Mouse (Mus musculus) intestine, embryonic 14.5 days (tissue): ENCODE results near the gene Dlx6. TPM values are rescaled to one million over a fixed set of nuclear protein-coding genes. Genes with fewer than 3 reads are reported as not detected.
A peak's percentile ranks its signal among the peaks of the same experiment; 100 is the strongest.

Experiments
- ATAC-seq: fragments of 200-750 bp; cut with Nextera tagmentation; replicated peaks from 2 replicates; pipeline ENCODE4 v1.8.0; 2017; ENCODE audit warnings: low read depth, moderate number of reproducible peaks, moderate TSS enrichment, moderate library complexity; ENCODE audit not compliant: low FRiP score, low TSS enrichment
- DNase-seq: peaks from one replicate; pipeline ENCODE4 v3.0.0-alpha.2; 2018; ENCODE audit warnings: low spot score
- H3K27ac ChIP-seq: fragments of 300-500 bp; sonication (generic); 2 replicates; pipeline ENCODE4 v1.5.1; 2014; ENCODE audit warnings: low read depth, mild to moderate bottlenecking, control low read depth
- H3K27me3 ChIP-seq: fragments of 300-500 bp; sonication (generic); replicated peaks from 2 replicates; pipeline ENCODE4 v1.6.1; 2014; ENCODE audit warnings: low read length, control low read depth; ENCODE audit not compliant: control insufficient read depth, insufficient read depth
- H3K36me3 ChIP-seq: fragments of 300-500 bp; sonication (generic); 2 replicates; pipeline ENCODE4 v1.6.1; 2014; ENCODE audit warnings: low read length, control low read depth; ENCODE audit not compliant: control insufficient read depth, insufficient read depth
- H3K4me1 ChIP-seq: fragments of 300-500 bp; sonication (generic); replicated peaks from 2 replicates; pipeline ENCODE4 v1.6.1; 2014; ENCODE audit warnings: low read length, control low read depth, mixed read lengths; ENCODE audit not compliant: control insufficient read depth, insufficient read depth
- H3K4me2 ChIP-seq: fragments of 300-500 bp; sonication (generic); 2 replicates; pipeline ENCODE4 v1.6.1; 2014; ENCODE audit warnings: low read length
- H3K4me3 ChIP-seq: fragments of 300-500 bp; sonication (generic); 2 replicates; pipeline ENCODE4 v1.5.1; 2014; ENCODE audit warnings: low read depth, low read length, control low read depth, mixed read lengths
- H3K9ac ChIP-seq: fragments of 300-500 bp; sonication (generic); 2 replicates; pipeline ENCODE4 v1.6.1; 2014; ENCODE audit warnings: mild to moderate bottlenecking, low read length
- H3K9me3 ChIP-seq: fragments of 300-500 bp; sonication (generic); 2 replicates; pipeline ENCODE4 v1.6.1; 2016; ENCODE audit warnings: low read length, control low read depth; ENCODE audit not compliant: control insufficient read depth
- WGBS: fragments of 180-500 bp; shearing (Covaris S2); extraction: QIAGEN DNeasy Blood & Tissue Kit; methylation state at CpG from one replicate; pipeline ENCODE4 v1.1.7; 2014; 5-methylcytosine and 5-hydroxymethylcytosine counted together
- polyA plus RNA-seq: library from polyadenylated mRNA; unstranded; fragments of >200 nt; fragmentation: Nextera tagmentation; extraction: Ambion mirVana; gene quantifications from 2 replicates; pipeline ENCODE4 v1.2.1, GENCODE M21; 2014

Dlx6 gene
- polyA plus RNA-seq: not detected in 2 replicates

- WGBS: under 1% methylated on average over 35 of the region's 52 CpGs
- ATAC-seq (peak; percentile 71), DNase-seq (peak; percentile 79)
- H3K9me3 ChIP-seq: no peaks in the 10 kb centered on the region
- H3K4me2 ChIP-seq: peak within 1 kb of the TSS; percentile 62
- peaks cover 98% of the 10 kb centered on the region for H3K27me3 ChIP-seq
- peaks cover 13% of the 10 kb centered on the region; the same call in 1 of the 2 replicates for H3K4me1 ChIP-seq
- no peak within 1 kb of the TSS for H3K9ac ChIP-seq
- H3K36me3 ChIP-seq: no peaks in the 10 kb centered on the region
- no peak within 1 kb of the TSS for H3K27ac ChIP-seq
- peak within 1 kb of the TSS; percentile 36 for H3K4me3 ChIP-seq
These were observed at the start of gene Dlx6 for GRCm38 (mm10) chr6:6863160-6863870. Dlx6 (plus strand) TSS chr6:6863334.

- no peak overlapping the region for H3K4me2 ChIP-seq
- no peaks in the 10 kb centered on the region for H3K36me3 ChIP-seq
- H3K27me3 ChIP-seq: no peaks in the 10 kb centered on the region
- no peak overlapping the region for H3K9ac ChIP-seq
- H3K27ac ChIP-seq: no peak overlapping the region
- no peaks in the 10 kb centered on the region for H3K4me1 ChIP-seq
- DNase-seq: no peak
- no peaks in the 10 kb centered on the region for H3K9me3 ChIP-seq
- H3K4me3 ChIP-seq: no peak overlapping the region
- 87% methylated on average over 6 of the region's 6 CpGs for WGBS
- ATAC-seq: no peak
These were observed 46.3 kb upstream of the Dlx6 start for GRCm38 (mm10) chr6:6816821-6817220.

- H3K9ac ChIP-seq: no peak overlapping the region
- no peak overlapping the region for H3K4me3 ChIP-seq
- H3K27me3 ChIP-seq: no peaks in the 10 kb centered on the region
- H3K4me1 ChIP-seq: no peaks in the 10 kb centered on the region
- no peaks in the 10 kb centered on the region for H3K36me3 ChIP-seq
- H3K27ac ChIP-seq: no peak overlapping the region
- WGBS: 25% methylated on average over 9 of the region's 9 CpGs
- ATAC-seq (no peak), DNase-seq (no peak)
- H3K9me3 ChIP-seq: no peaks in the 10 kb centered on the region
- no peak overlapping the region for H3K4me2 ChIP-seq
These were observed 44.9 kb upstream of the Dlx6 start for GRCm38 (mm10) chr6:6818036-6818788.

GRCm38 (mm10) chr6:6819134-6819533 lies 44.0 kb upstream of the Dlx6 start:
- no peak for DNase-seq
- no peak overlapping the region for H3K27ac ChIP-seq
- H3K27me3 ChIP-seq: no peaks in the 10 kb centered on the region
- H3K36me3 ChIP-seq: no peaks in the 10 kb centered on the region
- H3K4me1 ChIP-seq: no peaks in the 10 kb centered on the region
- no peak overlapping the region for H3K4me2 ChIP-seq
- H3K9ac ChIP-seq: no peak overlapping the region
- no peak for ATAC-seq
- H3K4me3 ChIP-seq: no peak overlapping the region
- WGBS: 43% methylated on average over 7 of the region's 7 CpGs
- no peaks in the 10 kb centered on the region for H3K9me3 ChIP-seq

GRCm38 (mm10) chr6:6825313-6825712 lies 37.8 kb upstream of the Dlx6 start:
- no peaks in the 10 kb centered on the region for H3K9me3 ChIP-seq
- DNase-seq: no peak
- no peak overlapping the region for H3K4me2 ChIP-seq
- no peak overlapping the region for H3K27ac ChIP-seq
- H3K9ac ChIP-seq: no peak overlapping the region
- no peaks in the 10 kb centered on the region for H3K27me3 ChIP-seq
- no peaks in the 10 kb centered on the region for H3K36me3 ChIP-seq
- no peaks in the 10 kb centered on the region for H3K4me1 ChIP-seq
- no peak for ATAC-seq
- no peak overlapping the region for H3K4me3 ChIP-seq

- no peak for ATAC-seq
- no peaks in the 10 kb centered on the region for H3K36me3 ChIP-seq
- no peaks in the 10 kb centered on the region for H3K4me1 ChIP-seq
- no peaks in the 10 kb centered on the region for H3K27me3 ChIP-seq
- no peaks in the 10 kb centered on the region for H3K9me3 ChIP-seq
- H3K4me3 ChIP-seq: no peak overlapping the region
- DNase-seq: no peak
- H3K4me2 ChIP-seq: no peak overlapping the region
- H3K9ac ChIP-seq: no peak overlapping the region
- 67% methylated on average over 1 of the region's 1 CpGs for WGBS
- H3K27ac ChIP-seq: no peak overlapping the region
These were observed 36.3 kb upstream of the Dlx6 start for GRCm38 (mm10) chr6:6826861-6827260.

- WGBS: 68% methylated on average over 7 of the region's 7 CpGs
- no peak overlapping the region for H3K4me3 ChIP-seq
- H3K36me3 ChIP-seq: no peaks in the 10 kb centered on the region
- no peaks in the 10 kb centered on the region for H3K27me3 ChIP-seq
- H3K4me1 ChIP-seq: no peaks in the 10 kb centered on the region
- DNase-seq (no peak), ATAC-seq (no peak)
- H3K27ac ChIP-seq: no peak overlapping the region
- no peaks in the 10 kb centered on the region for H3K9me3 ChIP-seq
- no peak overlapping the region for H3K4me2 ChIP-seq
- no peak overlapping the region for H3K9ac ChIP-seq
These were observed 32.7 kb upstream of the Dlx6 start for GRCm38 (mm10) chr6:6830446-6830845.

GRCm38 (mm10) chr6:6833301-6833700 lies 29.8 kb upstream of the Dlx6 start:
- no peaks in the 10 kb centered on the region for H3K4me1 ChIP-seq
- H3K27me3 ChIP-seq: no peaks in the 10 kb centered on the region
- no peak overlapping the region for H3K4me3 ChIP-seq
- ATAC-seq (no peak), DNase-seq (no peak)
- WGBS: 92% methylated on average over 3 of the region's 3 CpGs
- no peak overlapping the region for H3K9ac ChIP-seq
- no peak overlapping the region for H3K27ac ChIP-seq
- H3K9me3 ChIP-seq: no peaks in the 10 kb centered on the region
- H3K36me3 ChIP-seq: no peaks in the 10 kb centered on the region
- H3K4me2 ChIP-seq: no peak overlapping the region

- 14% methylated on average over 4 of the region's 4 CpGs for WGBS
- Histone ChIP-seq H3K36me3 (no peaks in the 10 kb centered on the region), H3K9me3 (no peaks in the 10 kb centered on the region), H3K27ac (no peak overlapping the region), H3K9ac (no peak overlapping the region), H3K4me3 (no peak overlapping the region), H3K4me1 (no peaks in the 10 kb centered on the region), H3K27me3 (peaks cover 82% of the 10 kb centered on the region), H3K4me2 (no peak overlapping the region)
- DNase-seq (no peak), ATAC-seq (no peak)
These were observed 14.6 kb upstream of the Dlx6 start for GRCm38 (mm10) chr6:6848541-6848940.
